Mouse (Mus musculus): Measurements from ENCODE around the gene Spns1. TPM values are rescaled to one million over a fixed set of nuclear protein-coding genes. Genes with fewer than 3 reads are reported as not detected.

Gene Spns1
- total and polyA plus RNA-seq, 3 experiments, result 36.4 to 61.7 (median 42.6) TPM

- Histone ChIP-seq H3K79me2 (replicated peaks; ENCODE audit: control insufficient read depth, extremely low read depth, insufficient read depth, poor library complexity, severe bottlenecking) (no peaks in the 10 kb centered on the region; the same call in 1 of the 2 replicates), H3K27ac (ENCODE audit: insufficient read depth, low read depth) (no peak overlapping the region), H3K9ac (ENCODE audit: insufficient read depth, low read depth) (no peak overlapping the region), H3K9me3 (replicated peaks; ENCODE audit: low read length) (no peaks in the 10 kb centered on the region), H3K36me3 (replicated peaks in 1 of 2; ENCODE audit: control insufficient read depth in 1 of 2, insufficient read depth in 1 of 2, low read length in 1 of 2) (no peaks in the 10 kb centered on the region), H3K4me3 (replicated peaks in 1 of 3; ENCODE audit: low read depth in 2 of 3, low read length in 2 of 3, poor library complexity in 1 of 3) (no peak overlapping the region), H3K27me3 (replicated peaks) (peaks cover 9% of the 10 kb centered on the region), H3K4me2 (ENCODE audit: insufficient read depth, low read depth, poor library complexity, severe bottlenecking) (no peak overlapping the region), H3K4me1 (ENCODE audit: control insufficient read depth in 1 of 2, insufficient read depth in 2 of 2) (peaks cover 3 to 5% of the 10 kb centered on the region in 2 experiments)
- DNase-seq (ENCODE audit: extremely low read depth), result no peak
- no peak for TF ChIP-seq MXI1 (IDR thresholded peaks at IDR 0.05; ENCODE audit: low read depth, low read length)
- TF ChIP-seq BHLHE40 (IDR thresholded peaks at IDR 0.05; ENCODE audit: low read depth, low read length), result no peak
- peak; percentile 47 for TF ChIP-seq ZNF384 (IDR thresholded peaks at IDR 0.05; ENCODE audit: low read depth, low read length)
- dilution Hi-C loops (cut with MboI; ENCODE audit: extremely low pct_ligation_motif_present, extremely low pct_unique_long_range_greater_than_20kb, low sequenced_read_pairs), result no loop called here
- in situ Hi-C loops (cut with MboI; ENCODE audit: low pct_ligation_motif_present, low pct_unique_long_range_greater_than_20kb, low sequenced_read_pairs), result no loop called here
Observed at GRCm38 (mm10) chr7:126345969-126346368, 31.3 kb downstream of the Spns1 start.

- in situ Hi-C loops (cut with MboI; ENCODE audit: low pct_ligation_motif_present, low pct_unique_long_range_greater_than_20kb, low sequenced_read_pairs), result no loop called here
Observed at GRCm38 (mm10) chr7:126345557-126345956, 31.7 kb downstream of the Spns1 start.

GRCm38 (mm10) chr7:126340896-126341295 lies 36.4 kb downstream of the Spns1 start:
- in situ Hi-C loops (cut with MboI; ENCODE audit: low pct_ligation_motif_present, low pct_unique_long_range_greater_than_20kb, low sequenced_read_pairs) (no loop called here), dilution Hi-C loops (cut with MboI; ENCODE audit: extremely low pct_ligation_motif_present, extremely low pct_unique_long_range_greater_than_20kb, low sequenced_read_pairs) (no loop called here)
- Histone ChIP-seq H3K36me3 (replicated peaks in 1 of 2; ENCODE audit: control insufficient read depth in 1 of 2, insufficient read depth in 1 of 2, low read length in 1 of 2) (no peaks in the 10 kb centered on the region), H3K4me1 (ENCODE audit: control insufficient read depth in 1 of 2, insufficient read depth in 2 of 2) (peaks cover 11 to 22% of the 10 kb centered on the region in 2 experiments), H3K9ac (ENCODE audit: insufficient read depth, low read depth) (no peak overlapping the region), H3K27me3 (replicated peaks) (peaks cover 2% of the 10 kb centered on the region), H3K4me3 (replicated peaks in 1 of 3; ENCODE audit: low read depth in 2 of 3, low read length in 2 of 3, poor library complexity in 1 of 3) (no peak overlapping the region), H3K4me2 (ENCODE audit: insufficient read depth, low read depth, poor library complexity, severe bottlenecking) (peak overlapping the region; percentile 54), H3K27ac (ENCODE audit: insufficient read depth, low read depth) (no peak overlapping the region), H3K79me2 (replicated peaks; ENCODE audit: control insufficient read depth, extremely low read depth, insufficient read depth, poor library complexity, severe bottlenecking) (no peaks in the 10 kb centered on the region; the same call in 1 of the 2 replicates), H3K9me3 (replicated peaks; ENCODE audit: low read length) (no peaks in the 10 kb centered on the region)
- peak; percentile 52 for DNase-seq (ENCODE audit: extremely low read depth)
- TF ChIP-seq NELFE (IDR thresholded peaks at IDR 0.05; ENCODE audit: low read depth, low read length), result no peak
- no peak for TF ChIP-seq ELF1 (IDR thresholded peaks at IDR 0.05; ENCODE audit: low read depth, low read length)
- 0 out of 2 replicates have a peak, but pooled peaks have one; percentile 33 for TF ChIP-seq UBTF (IDR thresholded peaks at IDR 0.05; ENCODE audit: low read depth, low read length)
- no peak for TF ChIP-seq ZKSCAN1 (IDR thresholded peaks at IDR 0.05; ENCODE audit: borderline replicate concordance, low read depth, low read length)
- TF ChIP-seq RAD21 (IDR thresholded peaks at IDR 0.05; ENCODE audit: low read depth, low read length), result no peak
- 0 out of 2 replicates have a peak, but pooled peaks have one; percentile 39 for TF ChIP-seq MAZ (IDR thresholded peaks at IDR 0.05; ENCODE audit: low read depth, low read length)
- TF ChIP-seq BHLHE40 (IDR thresholded peaks at IDR 0.05; ENCODE audit: low read depth, low read length), result peak; percentile 11; the same call in 1 of the 2 replicates
- no peak for TF ChIP-seq POLR2AphosphoS2 (IDR thresholded peaks at IDR 0.05; ENCODE audit: low read depth, low read length)
- no peak for TF ChIP-seq HCFC1 (IDR thresholded peaks at IDR 0.05; ENCODE audit: low read depth, low read length)
- TF ChIP-seq SIN3A (IDR thresholded peaks at IDR 0.05; ENCODE audit: low read length), result peak; percentile 51; the same call in 1 of the 2 replicates
- no peak for TF ChIP-seq MXI1 (IDR thresholded peaks at IDR 0.05; ENCODE audit: low read depth, low read length)
- no peak for TF ChIP-seq CTCF (conservative IDR thresholded peaks at IDR 0.05 in 1 of 2, IDR thresholded peaks at IDR 0.05 in 1 of 2; ENCODE audit: low read depth in 2 of 2, low read length in 2 of 2)
- no peak for TF ChIP-seq ZMIZ1 (IDR thresholded peaks at IDR 0.05; ENCODE audit: low read depth, low read length)
- TF ChIP-seq TCF12 (IDR thresholded peaks at IDR 0.05; ENCODE audit: low read depth, low read length), result peak; percentile 70
- no peak for TF ChIP-seq E2F4 (IDR thresholded peaks at IDR 0.05; ENCODE audit: insufficient replicate concordance, low read depth, low read length)
- no peak for TF ChIP-seq GABPA (IDR thresholded peaks at IDR 0.05; ENCODE audit: insufficient replicate concordance, low read depth, low read length)
- no peak for TF ChIP-seq KAT2A (IDR thresholded peaks at IDR 0.05; ENCODE audit: insufficient replicate concordance, low read length)
- TF ChIP-seq USF1 (IDR thresholded peaks at IDR 0.05; ENCODE audit: low read depth, low read length), result no peak
- no peak for TF ChIP-seq ZC3H11A (IDR thresholded peaks at IDR 0.05; ENCODE audit: low read depth, low read length)

More at GRCm38 (mm10) chr7:126345557-126345956, 31.7 kb downstream of the Spns1 start:
- Histone ChIP-seq H3K4me3 (replicated peaks in 1 of 3; ENCODE audit: low read depth in 2 of 3, low read length in 2 of 3, poor library complexity in 1 of 3) (no peak overlapping the region), H3K4me1 (ENCODE audit: control insufficient read depth in 1 of 2, insufficient read depth in 2 of 2) (peaks cover 7 to 9% of the 10 kb centered on the region in 2 experiments), H3K36me3 (replicated peaks in 1 of 2; ENCODE audit: control insufficient read depth in 1 of 2, insufficient read depth in 1 of 2, low read length in 1 of 2) (no peaks in the 10 kb centered on the region), H3K27ac (ENCODE audit: insufficient read depth, low read depth) (no peak overlapping the region), H3K27me3 (replicated peaks) (peaks cover 6% of the 10 kb centered on the region), H3K9me3 (replicated peaks; ENCODE audit: low read length) (no peaks in the 10 kb centered on the region), H3K4me2 (ENCODE audit: insufficient read depth, low read depth, poor library complexity, severe bottlenecking) (no peak overlapping the region), H3K9ac (ENCODE audit: insufficient read depth, low read depth) (no peak overlapping the region), H3K79me2 (replicated peaks; ENCODE audit: control insufficient read depth, extremely low read depth, insufficient read depth, poor library complexity, severe bottlenecking) (no peaks in the 10 kb centered on the region; the same call in 1 of the 2 replicates)
- DNase-seq (ENCODE audit: extremely low read depth), result no peak
- dilution Hi-C loops (cut with MboI; ENCODE audit: extremely low pct_ligation_motif_present, extremely low pct_unique_long_range_greater_than_20kb, low sequenced_read_pairs), result no loop called here
- TF ChIP-seq ZKSCAN1 (IDR thresholded peaks at IDR 0.05; ENCODE audit: borderline replicate concordance, low read depth, low read length), result no peak
- TF ChIP-seq JUN (IDR thresholded peaks at IDR 0.05; ENCODE audit: insufficient read depth, low read depth, low read length), result no peak
- no peak for TF ChIP-seq MAZ (IDR thresholded peaks at IDR 0.05; ENCODE audit: low read depth, low read length)
- no peak for TF ChIP-seq USF1 (IDR thresholded peaks at IDR 0.05; ENCODE audit: low read depth, low read length)
- TF ChIP-seq NELFE (IDR thresholded peaks at IDR 0.05; ENCODE audit: low read depth, low read length), result no peak
- TF ChIP-seq CHD1 (IDR thresholded peaks at IDR 0.05; ENCODE audit: low read depth, low read length), result no peak
- no peak for TF ChIP-seq TBP (conservative IDR thresholded peaks at IDR 0.05; ENCODE audit: low read depth, low read length)
- no peak for TF ChIP-seq POLR2A (IDR thresholded peaks at IDR 0.05; ENCODE audit: low read depth, low read length)
- TF ChIP-seq ETS1 (conservative IDR thresholded peaks at IDR 0.05; ENCODE audit: low read depth, low read length), result no peak
- TF ChIP-seq MAX (IDR thresholded peaks at IDR 0.05; ENCODE audit: low read length), result no peak
- no peak for TF ChIP-seq KAT2A (IDR thresholded peaks at IDR 0.05; ENCODE audit: insufficient replicate concordance, low read length)
- no peak for TF ChIP-seq BHLHE40 (IDR thresholded peaks at IDR 0.05; ENCODE audit: low read depth, low read length)
- TF ChIP-seq CTCF (conservative IDR thresholded peaks at IDR 0.05 in 1 of 2, IDR thresholded peaks at IDR 0.05 in 1 of 2; ENCODE audit: low read depth in 2 of 2, low read length in 2 of 2), result no peak
- TF ChIP-seq RAD21 (IDR thresholded peaks at IDR 0.05; ENCODE audit: low read depth, low read length), result no peak
